Mouse (Mus musculus): ENCODE results near the gene Htr1d. TPM values are rescaled to one million over a fixed set of nuclear protein-coding genes. Genes with fewer than 3 reads are reported as not detected.
A peak's percentile ranks its signal among the peaks of the same experiment; 100 is the strongest.

Gene Htr1d
- polyA plus RNA-seq, 1 experiment: not detected

DNA sequence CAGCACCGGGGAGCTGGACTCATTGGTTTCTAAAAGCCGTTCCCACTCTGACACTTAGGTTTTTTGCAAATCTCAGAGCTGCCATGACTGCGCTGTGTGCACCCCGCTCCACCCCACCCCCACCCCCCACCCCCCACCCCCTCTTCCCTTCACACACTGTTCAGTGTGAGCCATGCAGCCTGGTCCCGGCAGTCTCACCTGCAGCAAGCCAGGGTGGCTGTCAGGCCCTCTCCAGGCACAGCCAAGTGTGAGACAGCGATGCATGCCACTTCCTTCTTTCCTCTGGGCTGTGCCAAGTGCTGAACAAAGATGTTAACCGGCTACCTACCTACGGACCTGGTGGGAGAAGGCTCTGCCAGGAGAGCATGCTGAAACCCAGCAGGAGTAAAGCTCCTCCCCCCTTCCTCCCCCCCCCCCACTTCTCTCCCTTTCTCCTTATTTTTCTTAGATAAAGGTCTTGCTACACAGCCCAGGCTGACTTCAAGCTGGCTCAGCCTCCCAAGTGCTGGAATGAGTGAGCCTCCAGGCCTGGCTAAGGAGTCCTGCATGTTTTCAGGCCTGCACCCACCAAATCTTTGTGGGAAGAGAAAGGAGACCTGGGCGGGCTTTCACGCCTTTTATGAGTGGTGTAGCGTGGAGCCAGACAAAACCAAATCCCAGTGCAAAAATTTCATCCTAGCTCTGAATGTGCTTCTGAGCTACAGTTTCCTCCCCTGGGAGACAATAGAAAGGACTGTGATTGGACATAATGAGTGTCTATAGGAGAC, 7.5 kb downstream of the Htr1d start:
- 51% methylated on average over 11 of the region's 11 CpGs for WGBS
- TF ChIP-seq POLR2A (IDR thresholded peaks at IDR 0.05; ENCODE audit: low read depth, low read length) (no peak), CTCF (IDR thresholded peaks at IDR 0.05; ENCODE audit: extremely low read depth, insufficient read depth, insufficient read length, insufficient replicate concordance) (no peak)
- no peaks in the 10 kb centered on the region for H3K4me1 ChIP-seq (ENCODE audit: control insufficient read depth, insufficient read depth, insufficient read length)
- no peak for DNase-seq (ENCODE audit: low read depth in 1 of 2, low spot score in 2 of 2)
- H3K27me3 ChIP-seq (ENCODE audit: control insufficient read depth, insufficient read depth, low read length): no peaks in the 10 kb centered on the region; the same call in 1 of the 2 replicates
- H3K4me3 ChIP-seq (ENCODE audit: extremely low read depth, insufficient read depth, insufficient read length): no peak overlapping the region
- H3K36me3 ChIP-seq (ENCODE audit: control insufficient read depth, insufficient read depth, low read length): no peaks in the 10 kb centered on the region
- H3K27ac ChIP-seq (ENCODE audit: insufficient read depth, low read length): no peak overlapping the region

DNA sequence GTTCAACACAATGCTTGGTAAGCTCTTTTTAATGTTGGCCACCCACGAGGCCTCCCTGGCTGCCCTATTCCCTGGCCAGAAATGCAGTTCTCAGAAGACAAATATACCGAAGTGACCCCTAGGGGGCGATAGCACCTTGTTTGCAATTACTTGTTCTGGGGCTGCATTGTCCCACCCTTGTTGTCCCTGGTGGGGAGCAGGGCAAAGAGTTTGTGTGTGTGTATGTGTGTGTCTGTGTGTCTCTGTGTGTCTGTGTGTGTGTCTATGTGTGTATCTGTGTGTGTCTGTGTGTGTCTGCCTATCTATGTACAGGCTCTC, 8.0 kb downstream of the Htr1d start:
- 4% methylated on average over 3 of the region's 3 CpGs for WGBS
- DNase-seq (ENCODE audit: low read depth in 1 of 2, low spot score in 2 of 2): peak in 1 of 2 experiments; percentile 7

DNA sequence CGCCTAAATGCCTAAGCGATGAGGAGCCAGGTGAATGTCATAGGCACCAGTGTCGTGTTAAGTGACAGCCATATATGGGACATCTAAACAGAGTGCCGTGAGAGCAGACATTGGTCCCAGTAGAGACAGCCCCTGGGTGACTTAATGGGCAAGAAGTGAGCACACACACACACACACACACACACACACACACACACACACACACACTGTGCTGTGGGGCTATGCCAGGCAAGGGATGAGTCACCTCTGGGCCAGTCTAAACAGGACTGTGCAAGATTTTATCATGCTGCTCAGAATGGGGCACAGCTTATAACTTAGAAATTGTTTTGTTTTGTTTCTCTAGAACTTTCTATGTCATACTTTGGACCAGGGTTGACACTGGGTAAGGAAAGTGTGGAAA, 10.7 kb downstream of the Htr1d start:
- WGBS: 88% methylated on average over 4 of the region's 4 CpGs
- Histone ChIP-seq H3K27ac (ENCODE audit: insufficient read depth, low read length) (no peak overlapping the region), H3K27me3 (ENCODE audit: control insufficient read depth, insufficient read depth, low read length) (no peaks in the 10 kb centered on the region), H3K36me3 (ENCODE audit: control insufficient read depth, insufficient read depth, low read length) (no peaks in the 10 kb centered on the region), H3K4me1 (ENCODE audit: control insufficient read depth, insufficient read depth, insufficient read length) (no peaks in the 10 kb centered on the region), H3K4me3 (ENCODE audit: extremely low read depth, insufficient read depth, insufficient read length) (no peak overlapping the region)
- DNase-seq (ENCODE audit: low read depth in 1 of 2, low spot score in 2 of 2): no peak
- TF ChIP-seq POLR2A (IDR thresholded peaks at IDR 0.05; ENCODE audit: low read depth, low read length) (no peak), CTCF (IDR thresholded peaks at IDR 0.05; ENCODE audit: extremely low read depth, insufficient read depth, insufficient read length, insufficient replicate concordance) (no peak)

More for the DNA sequence above, 8.0 kb downstream of the Htr1d start:
- Histone ChIP-seq H3K27ac (ENCODE audit: insufficient read depth, low read length) (no peak overlapping the region), H3K4me1 (ENCODE audit: control insufficient read depth, insufficient read depth, insufficient read length) (no peaks in the 10 kb centered on the region), H3K4me3 (ENCODE audit: extremely low read depth, insufficient read depth, insufficient read length) (no peak overlapping the region), H3K36me3 (ENCODE audit: control insufficient read depth, insufficient read depth, low read length) (no peaks in the 10 kb centered on the region), H3K27me3 (ENCODE audit: control insufficient read depth, insufficient read depth, low read length) (no peaks in the 10 kb centered on the region; the same call in 1 of the 2 replicates)
- TF ChIP-seq POLR2A (IDR thresholded peaks at IDR 0.05; ENCODE audit: low read depth, low read length) (no peak), CTCF (IDR thresholded peaks at IDR 0.05; ENCODE audit: extremely low read depth, insufficient read depth, insufficient read length, insufficient replicate concordance) (peak; percentile 12; the same call in 1 of the 2 replicates)

DNA sequence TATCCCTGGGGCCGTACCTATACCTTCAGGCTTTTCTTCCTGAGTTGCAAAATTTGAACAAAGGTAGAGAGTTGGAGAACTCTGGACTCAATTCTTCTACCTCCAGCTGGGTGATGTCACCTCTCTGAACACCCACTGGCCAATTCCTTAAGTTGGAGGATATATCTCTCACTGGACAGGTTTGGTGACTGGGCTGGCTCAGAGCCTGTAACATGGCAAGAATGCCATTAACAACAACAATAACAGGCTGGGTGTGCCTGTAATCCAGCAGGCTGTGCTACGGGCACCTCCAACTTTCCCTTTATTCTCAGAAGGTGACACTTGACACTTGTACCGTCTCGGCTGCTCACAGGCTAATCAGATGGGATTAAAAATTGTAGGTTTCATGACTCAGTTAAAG, 15.8 kb downstream of the Htr1d start:
- no peaks in the 10 kb centered on the region for H3K27me3 ChIP-seq (ENCODE audit: control insufficient read depth, insufficient read depth, low read length)
- TF ChIP-seq POLR2A (IDR thresholded peaks at IDR 0.05; ENCODE audit: low read depth, low read length) (no peak), CTCF (IDR thresholded peaks at IDR 0.05; ENCODE audit: extremely low read depth, insufficient read depth, insufficient read length, insufficient replicate concordance) (no peak)
- no peak overlapping the region for H3K4me3 ChIP-seq (ENCODE audit: extremely low read depth, insufficient read depth, insufficient read length)
- H3K27ac ChIP-seq (ENCODE audit: insufficient read depth, low read length): no peak overlapping the region
- H3K4me1 ChIP-seq (ENCODE audit: control insufficient read depth, insufficient read depth, insufficient read length): no peaks in the 10 kb centered on the region
- DNase-seq (ENCODE audit: low read depth in 1 of 2, low spot score in 2 of 2): no peak
- H3K36me3 ChIP-seq (ENCODE audit: control insufficient read depth, insufficient read depth, low read length): no peaks in the 10 kb centered on the region
- 94% methylated on average over 4 of the region's 4 CpGs for WGBS

DNA sequence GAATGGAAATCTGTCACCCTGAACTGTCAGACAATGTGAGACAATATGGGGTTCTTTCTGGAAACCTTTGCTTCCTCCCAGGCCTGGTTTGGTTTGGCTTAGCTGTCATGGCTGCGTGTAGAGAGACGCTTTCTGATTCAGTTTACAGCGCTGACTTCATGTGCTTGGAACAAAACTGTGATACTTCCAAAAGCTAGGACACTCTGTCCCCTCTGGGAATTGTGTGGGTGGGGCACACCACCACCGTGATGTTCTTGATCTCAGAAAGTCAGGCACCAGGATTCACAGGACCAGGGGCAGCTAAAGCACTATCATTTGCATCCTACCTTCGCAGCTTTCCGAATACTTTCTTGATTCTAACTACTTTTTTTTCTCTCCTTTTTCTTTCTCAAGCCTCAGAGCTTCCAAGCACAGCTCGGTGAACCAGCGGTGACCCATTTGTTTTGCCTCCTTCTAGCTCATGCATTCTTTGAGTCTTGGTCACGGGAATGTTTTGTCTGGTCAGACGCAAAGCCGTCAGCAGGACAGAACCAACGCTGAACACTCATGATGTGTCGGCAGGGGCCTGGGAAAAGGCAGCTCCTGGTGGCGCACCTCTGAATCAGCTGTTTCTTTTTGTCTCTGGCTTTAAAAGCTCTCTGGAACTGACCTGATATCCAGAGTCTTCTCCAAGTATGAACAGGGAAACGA, 18.2 kb downstream of the Htr1d start:
- 92% methylated on average over 15 of the region's 15 CpGs for WGBS
- H3K27ac ChIP-seq (ENCODE audit: insufficient read depth, low read length): no peak overlapping the region
- TF ChIP-seq POLR2A (IDR thresholded peaks at IDR 0.05; ENCODE audit: low read depth, low read length) (no peak), CTCF (IDR thresholded peaks at IDR 0.05; ENCODE audit: extremely low read depth, insufficient read depth, insufficient read length, insufficient replicate concordance) (no peak)

DNA sequence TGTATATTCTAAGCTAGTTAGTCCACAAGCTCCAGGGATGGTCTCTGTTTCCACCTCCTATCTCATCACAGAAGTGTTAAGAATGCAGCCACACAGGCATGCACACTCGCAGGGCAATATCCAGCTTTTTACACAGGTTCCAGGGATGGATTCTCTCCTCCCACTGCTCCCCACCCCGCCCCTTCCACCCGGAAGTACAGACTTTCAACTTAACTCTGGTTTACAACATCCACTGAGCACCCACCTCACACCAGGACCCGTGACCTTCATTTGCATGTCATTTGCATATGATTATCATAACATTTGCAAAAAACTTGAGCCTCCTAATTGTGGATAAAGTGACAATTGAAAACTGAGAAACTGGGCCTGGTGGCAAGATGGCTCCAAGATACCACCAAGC, 21.2 kb downstream of the Htr1d start:
- no peaks in the 10 kb centered on the region for H3K27me3 ChIP-seq (ENCODE audit: control insufficient read depth, insufficient read depth, low read length)
- no peak overlapping the region for H3K4me3 ChIP-seq (ENCODE audit: extremely low read depth, insufficient read depth, insufficient read length)
- H3K27ac ChIP-seq (ENCODE audit: insufficient read depth, low read length): no peak overlapping the region
- no peaks in the 10 kb centered on the region for H3K4me1 ChIP-seq (ENCODE audit: control insufficient read depth, insufficient read depth, insufficient read length)
- 79% methylated on average over 4 of the region's 4 CpGs for WGBS
- no peak for DNase-seq (ENCODE audit: low read depth in 1 of 2, low spot score in 2 of 2)
- TF ChIP-seq CTCF (IDR thresholded peaks at IDR 0.05; ENCODE audit: extremely low read depth, insufficient read depth, insufficient read length, insufficient replicate concordance) (no peak), POLR2A (IDR thresholded peaks at IDR 0.05; ENCODE audit: low read depth, low read length) (no peak)
- H3K36me3 ChIP-seq (ENCODE audit: control insufficient read depth, insufficient read depth, low read length): no peaks in the 10 kb centered on the region

More for the DNA sequence above, 18.2 kb downstream of the Htr1d start:
- Histone ChIP-seq H3K36me3 (ENCODE audit: control insufficient read depth, insufficient read depth, low read length) (no peaks in the 10 kb centered on the region), H3K4me3 (ENCODE audit: extremely low read depth, insufficient read depth, insufficient read length) (no peak overlapping the region), H3K27me3 (ENCODE audit: control insufficient read depth, insufficient read depth, low read length) (no peaks in the 10 kb centered on the region), H3K4me1 (ENCODE audit: control insufficient read depth, insufficient read depth, insufficient read length) (no peaks in the 10 kb centered on the region)
- no peak for DNase-seq (ENCODE audit: low read depth in 1 of 2, low spot score in 2 of 2)

DNA sequence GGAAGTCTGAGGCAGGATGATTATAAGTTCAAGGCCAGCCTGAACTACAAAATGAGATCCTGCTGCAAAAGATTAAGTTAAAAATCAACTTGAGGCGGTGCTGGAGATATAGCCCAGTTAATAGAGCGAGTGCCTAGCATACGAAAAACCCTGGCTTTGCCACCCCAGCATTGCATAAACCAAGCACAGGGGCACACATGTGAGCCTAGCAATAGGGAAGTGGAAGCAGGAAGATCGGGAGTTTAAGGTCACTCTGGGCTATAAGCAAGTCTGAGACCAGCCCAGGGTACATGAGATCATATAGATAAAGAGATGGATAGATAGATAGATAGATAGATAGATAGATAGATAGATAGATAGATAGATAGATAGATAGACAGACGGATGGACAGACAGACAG, 26.5 kb downstream of the Htr1d start:
- DNase-seq (ENCODE audit: low read depth in 1 of 2, low spot score in 2 of 2): no peak
- TF ChIP-seq CTCF (IDR thresholded peaks at IDR 0.05; ENCODE audit: extremely low read depth, insufficient read depth, insufficient read length, insufficient replicate concordance) (no peak), POLR2A (IDR thresholded peaks at IDR 0.05; ENCODE audit: low read depth, low read length) (no peak)
- no peaks in the 10 kb centered on the region for H3K4me1 ChIP-seq (ENCODE audit: control insufficient read depth, insufficient read depth, insufficient read length)
- H3K27me3 ChIP-seq (ENCODE audit: control insufficient read depth, insufficient read depth, low read length): no peaks in the 10 kb centered on the region
- WGBS: 71% methylated on average over 5 of the region's 5 CpGs
- no peak overlapping the region for H3K4me3 ChIP-seq (ENCODE audit: extremely low read depth, insufficient read depth, insufficient read length)
- no peak overlapping the region for H3K27ac ChIP-seq (ENCODE audit: insufficient read depth, low read length)
- no peaks in the 10 kb centered on the region for H3K36me3 ChIP-seq (ENCODE audit: control insufficient read depth, insufficient read depth, low read length)
